Comparison of ENCODE assay signal across 9 mouse cellular contexts in genomic region chr17:45642701-45643100, GRCm38 (mm10). TPM values are rescaled to one million over a fixed set of nuclear protein-coding genes. Genes with fewer than 3 reads are reported as not detected.
DNase-seq lines count a peak whose midpoint lies in the region; ATAC-seq and TF ChIP-seq lines count a peak whose summit lies in the region.
"Had no signal": no experiment of that assay in that cellular context is flagged by ENCODE, and none has a peak within 500 bp of the region (broad histone marks: within the 10 kb centered on the region; RNA-seq: fewer than 3 reads in every experiment).

No protein-coding gene starts in this region.

- peak; percentile 79 to 80 for DNase-seq in adrenal gland, postnatal 36 days
- DNase-seq in embryonic facial prominence, embryonic 14.5 days (ENCODE audit: low spot score): peak; percentile 75
- peak; percentile 74 to 78 for DNase-seq in left cerebral cortex, postnatal 14 days (ENCODE audit: low spot score in 2 of 2)
- DNase-seq in telencephalon, adult 2 months (ENCODE audit: low read depth, low spot score): peak; percentile 29

- peak; percentile 90 for TF ChIP-seq CTCF in intestine, postnatal 0 days (IDR thresholded peaks at IDR 0.05; ENCODE audit: low read depth)

- no peaks in the 10 kb centered on the region for H3K4me1 ChIP-seq in intestine, postnatal 0 days (replicated peaks; ENCODE audit: control insufficient read depth, insufficient read depth, low read length)
- H3K4me1 ChIP-seq in intestine, embryonic 15.5 days (replicated peaks): no peaks in the 10 kb centered on the region
- no peaks in the 10 kb centered on the region for H3K4me1 ChIP-seq in embryonic facial prominence, embryonic 14.5 days (ENCODE audit: control insufficient read depth, insufficient read depth, low read length)
- H3K4me1 ChIP-seq: stomach, embryonic 15.5 days had no signal

- no peak for ATAC-seq in intestine, postnatal 0 days
- no peak for ATAC-seq in intestine, embryonic 15.5 days
- no peak for ATAC-seq in embryonic facial prominence, embryonic 14.5 days (ENCODE audit: low read depth)
- ATAC-seq in hematopoietic stem cell, adult 5-6 weeks (replicated peaks in 1 of 2; ENCODE audit: insufficient read depth in 1 of 2, low FRiP score in 2 of 2, low TSS enrichment in 1 of 2, low read depth in 1 of 2, poor library complexity in 2 of 2, severe bottlenecking in 2 of 2): peak; percentile 37 to 72; a peak in 3 of 4 replicates
- peak; percentile 53 for ATAC-seq in monocyte, adult 5-6 weeks (replicated peaks; ENCODE audit: insufficient number of reproducible peaks, low FRiP score, low TSS enrichment, poor library complexity, severe bottlenecking)

- intact Hi-C loops in left cerebral cortex, postnatal 14 days (cut with DNase I): no loop called here

- WGBS in intestine, postnatal 0 days: 23% methylated on average over 12 of the region's 12 CpGs
- 26% methylated on average over 12 of the region's 12 CpGs for WGBS in intestine, embryonic 15.5 days
- 23% methylated on average over 12 of the region's 12 CpGs for WGBS in embryonic facial prominence, embryonic 14.5 days

- no peak overlapping the region for H3K9ac ChIP-seq in intestine, postnatal 0 days (ENCODE audit: low read depth, low read length)
- H3K9ac ChIP-seq in intestine, embryonic 15.5 days: no peak overlapping the region
- no peak overlapping the region for H3K9ac ChIP-seq in embryonic facial prominence, embryonic 14.5 days (ENCODE audit: low read depth, low read length)
- H3K9ac ChIP-seq: stomach, embryonic 15.5 days had no signal

- H3K9me3 ChIP-seq in intestine, postnatal 0 days (ENCODE audit: control insufficient read depth): no peaks in the 10 kb centered on the region
- no peaks in the 10 kb centered on the region for H3K9me3 ChIP-seq in intestine, embryonic 15.5 days
- H3K9me3 ChIP-seq in embryonic facial prominence, embryonic 14.5 days (ENCODE audit: control insufficient read depth, low read length): no peaks in the 10 kb centered on the region; the same call in 1 of the 2 replicates
- H3K9me3 ChIP-seq: stomach, embryonic 15.5 days had no signal

- no peaks in the 10 kb centered on the region for H3K27me3 ChIP-seq in intestine, postnatal 0 days (replicated peaks; ENCODE audit: control insufficient read depth, insufficient read depth, low read length)
- H3K27me3 ChIP-seq in intestine, embryonic 15.5 days (replicated peaks): no peaks in the 10 kb centered on the region
- no peaks in the 10 kb centered on the region for H3K27me3 ChIP-seq in embryonic facial prominence, embryonic 14.5 days (replicated peaks; ENCODE audit: control insufficient read depth, insufficient read depth, low read length)
- H3K27me3 ChIP-seq: stomach, embryonic 15.5 days had no signal

- no peak overlapping the region for H3K4me3 ChIP-seq in intestine, postnatal 0 days (ENCODE audit: low read depth, low read length)
- no peak overlapping the region for H3K4me3 ChIP-seq in intestine, embryonic 15.5 days (replicated peaks)
- H3K4me3 ChIP-seq in embryonic facial prominence, embryonic 14.5 days (ENCODE audit: low read depth, low read length): no peak overlapping the region
- H3K4me3 ChIP-seq: stomach, embryonic 15.5 days had no signal

- H3K27ac ChIP-seq in intestine, postnatal 0 days (ENCODE audit: low read depth, low read length): no peak overlapping the region
- no peak overlapping the region for H3K27ac ChIP-seq in intestine, embryonic 15.5 days
- no peak overlapping the region for H3K27ac ChIP-seq in embryonic facial prominence, embryonic 14.5 days (replicated peaks; ENCODE audit: low read depth, low read length)
- H3K27ac ChIP-seq: stomach, embryonic 15.5 days had no signal

- H3K4me2 ChIP-seq in intestine, postnatal 0 days (replicated peaks; ENCODE audit: low read depth): no peak overlapping the region
- no peak overlapping the region for H3K4me2 ChIP-seq in intestine, embryonic 15.5 days (replicated peaks)
- peak overlapping the region; percentile 23; the same call in 1 of the 2 replicates for H3K4me2 ChIP-seq in embryonic facial prominence, embryonic 14.5 days (ENCODE audit: low read depth, low read length)
- H3K4me2 ChIP-seq: stomach, embryonic 15.5 days had no signal

- no peaks in the 10 kb centered on the region for H3K36me3 ChIP-seq in intestine, postnatal 0 days (ENCODE audit: control insufficient read depth, insufficient read depth)
- no peaks in the 10 kb centered on the region for H3K36me3 ChIP-seq in intestine, embryonic 15.5 days
- H3K36me3 ChIP-seq in embryonic facial prominence, embryonic 14.5 days (ENCODE audit: control insufficient read depth, insufficient read depth, low read length): no peaks in the 10 kb centered on the region
- H3K36me3 ChIP-seq: stomach, embryonic 15.5 days had no signal

RNA-seq across cellular contexts. Expression of gene Capn11, which starts 16.4 kb away (rescaled TPM):
- polyA plus RNA-seq in intestine, postnatal 0 days (2015; fragmentation: Nextera tagmentation; extraction: Ambion mirVana): not detected in 2 replicates
- 0.34 and 0.40 TPM in 2 replicates for polyA plus RNA-seq in intestine, embryonic 15.5 days (2015; fragmentation: Nextera tagmentation; extraction: Ambion mirVana)
- total RNA-seq in adrenal gland, postnatal 36 days (2021): not detected
- polyA plus RNA-seq in embryonic facial prominence, embryonic 14.5 days (2014; fragmentation: Nextera tagmentation; extraction: Ambion mirVana): 0.83 TPM in 1 of 2 replicates, not detected in the other
- 0.50 and 0.55 TPM in 2 replicates for total RNA-seq in hematopoietic stem cell, adult 5-6 weeks (2017)
- 1 to 10 TPM in 1 of 2 experiments, under 1 TPM in 1; 0.13 to 1.6 TPM for total RNA-seq in left cerebral cortex, postnatal 14 days (2021)
- 0.68 TPM in 1 of 3 replicates, not detected in the others for total RNA-seq in monocyte, adult 5-6 weeks (2017)

RNA-seq across cellular contexts. Expression of gene Mymx, which starts 40.8 kb away (rescaled TPM):
- polyA plus RNA-seq in intestine, postnatal 0 days (2015; fragmentation: Nextera tagmentation; extraction: Ambion mirVana): 0.34 and 0.38 TPM in 2 replicates
- polyA plus RNA-seq in intestine, embryonic 15.5 days (2015; fragmentation: Nextera tagmentation; extraction: Ambion mirVana): 0.43 and 0.54 TPM in 2 replicates
- not detected for total RNA-seq in adrenal gland, postnatal 36 days (2021)
- polyA plus RNA-seq in embryonic facial prominence, embryonic 14.5 days (2014; fragmentation: Nextera tagmentation; extraction: Ambion mirVana): 52.1 and 52.5 TPM in 2 replicates
- not detected in 2 replicates for total RNA-seq in hematopoietic stem cell, adult 5-6 weeks (2017)
- not detected for total RNA-seq in left cerebral cortex, postnatal 14 days (2021)
- total RNA-seq in monocyte, adult 5-6 weeks (2017): not detected in 3 replicates

RNA-seq across cellular contexts. Expression of gene Slc29a1, which starts 43.3 kb away (rescaled TPM):
- polyA plus RNA-seq in intestine, postnatal 0 days (2015; fragmentation: Nextera tagmentation; extraction: Ambion mirVana): 37.8 and 38.4 TPM in 2 replicates
- polyA plus RNA-seq in intestine, embryonic 15.5 days (2015; fragmentation: Nextera tagmentation; extraction: Ambion mirVana): 80.0 and 85.4 TPM in 2 replicates
- total RNA-seq in adrenal gland, postnatal 36 days (2021): 100 to 1,000 TPM; 132 to 137 TPM
- 96.5 and 110 TPM in 2 replicates for polyA plus RNA-seq in embryonic facial prominence, embryonic 14.5 days (2014; fragmentation: Nextera tagmentation; extraction: Ambion mirVana)
- 70.4 and 70.6 TPM in 2 replicates for total RNA-seq in hematopoietic stem cell, adult 5-6 weeks (2017)
- 10 to 100 TPM; 21.0 to 24.4 TPM for total RNA-seq in left cerebral cortex, postnatal 14 days (2021)
- 34.4 to 64.6 TPM (median 37.8 TPM) in 3 replicates for total RNA-seq in monocyte, adult 5-6 weeks (2017)

RNA-seq across cellular contexts. Expression of gene Mrpl14, which starts 43.4 kb away (rescaled TPM):
- 120 and 127 TPM in 2 replicates for polyA plus RNA-seq in intestine, postnatal 0 days (2015; fragmentation: Nextera tagmentation; extraction: Ambion mirVana)
- 147 TPM in 2 replicates for polyA plus RNA-seq in intestine, embryonic 15.5 days (2015; fragmentation: Nextera tagmentation; extraction: Ambion mirVana)
- total RNA-seq in adrenal gland, postnatal 36 days (2021): 100 to 1,000 TPM; 115 to 118 TPM
- polyA plus RNA-seq in embryonic facial prominence, embryonic 14.5 days (2014; fragmentation: Nextera tagmentation; extraction: Ambion mirVana): 146 and 148 TPM in 2 replicates
- 13.2 and 21.9 TPM in 2 replicates for total RNA-seq in hematopoietic stem cell, adult 5-6 weeks (2017)
- total RNA-seq in left cerebral cortex, postnatal 14 days (2021): 10 to 100 TPM; 42.9 to 46.3 TPM
- total RNA-seq in monocyte, adult 5-6 weeks (2017): 7.8 to 26.8 TPM (median 18.1 TPM) in 3 replicates

RNA-seq across cellular contexts. Expression of gene Tmem63b, which starts 44.0 kb away (rescaled TPM):
- polyA plus RNA-seq in intestine, postnatal 0 days (2015; fragmentation: Nextera tagmentation; extraction: Ambion mirVana): 22.6 and 24.7 TPM in 2 replicates
- polyA plus RNA-seq in intestine, embryonic 15.5 days (2015; fragmentation: Nextera tagmentation; extraction: Ambion mirVana): 33.5 and 34.2 TPM in 2 replicates
- total RNA-seq in adrenal gland, postnatal 36 days (2021): 10 to 100 TPM; 40.0 to 45.2 TPM
- polyA plus RNA-seq in embryonic facial prominence, embryonic 14.5 days (2014; fragmentation: Nextera tagmentation; extraction: Ambion mirVana): 30.4 and 32.9 TPM in 2 replicates
- total RNA-seq in hematopoietic stem cell, adult 5-6 weeks (2017): 5.3 and 7.6 TPM in 2 replicates
- total RNA-seq in left cerebral cortex, postnatal 14 days (2021): 100 to 1,000 TPM; 220 to 225 TPM
- 17.1 to 29.0 TPM (median 19.7 TPM) in 3 replicates for total RNA-seq in monocyte, adult 5-6 weeks (2017)

Comparison
In these comparisons a context has a peak if more than half of its experiments do, and no peak if none do; other contexts are left out.
1. ATAC-seq: peak in hematopoietic stem cell, adult 5-6 weeks (2 of 2) and monocyte, adult 5-6 weeks (single experiment); none in intestine, postnatal 0 days (single experiment), intestine, embryonic 15.5 days (single experiment) and embryonic facial prominence, embryonic 14.5 days (single experiment).
2. DNase-seq: peak in every context shown above with its lines; median percentile 80 in adrenal gland, postnatal 36 days; 76 in left cerebral cortex, postnatal 14 days; 75 in embryonic facial prominence, embryonic 14.5 days; 29 in telencephalon, adult 2 months.